Mouse (Mus musculus) urinary bladder, adult 2 months (tissue): ENCODE measurements around the gene Gm5458. TPM values are rescaled to one million over a fixed set of nuclear protein-coding genes. Genes with fewer than 3 reads are reported as not detected.
A peak's percentile ranks its signal among the peaks of the same experiment; 100 is the strongest.
"Not testable (repeated sequence)": the region's sequence is repeated elsewhere in the genome, so short reads cannot be mapped to it uniquely, and the experiment has no call there.

ENCODE experiments used
- DNase-seq: peaks from one replicate; pipeline ENCODE4 v3.0.0; 2022; ENCODE audit warnings: low spot score
- polyA plus RNA-seq: library from polyadenylated mRNA; depleted of rRNA; stranded (reverse); fragments of >200 nt; gene quantifications from 2 replicates; pipeline ENCODE4 v1.2.3, GENCODE M21; 2012; rRNA removed

The Gm5458 gene
- not detected in 2 replicates for polyA plus RNA-seq

DNA sequence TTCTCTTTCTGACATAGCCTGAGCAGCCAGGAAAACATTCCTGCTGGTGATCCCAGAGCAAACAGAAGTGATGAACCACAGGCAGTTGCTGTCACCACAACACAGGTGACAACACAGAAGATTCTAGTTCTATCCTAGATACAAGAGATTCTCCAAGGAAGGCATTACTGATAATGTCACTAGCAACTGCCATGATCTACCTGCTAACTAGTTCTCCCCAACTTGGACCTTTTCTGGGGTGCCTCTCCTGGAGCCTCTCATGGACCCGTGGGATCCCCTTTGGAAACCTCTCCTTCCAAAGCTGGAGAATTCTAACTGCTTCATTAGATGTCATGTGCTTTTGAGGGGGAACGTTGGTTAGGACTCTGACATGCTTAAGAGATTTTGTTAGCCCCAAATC is at the start of gene Gm5458:
Gene Gm5458 (minus strand): TSS at position 101 of the 400 bp plus-strand sequence.
- not testable (repeated sequence) for DNase-seq

DNA sequence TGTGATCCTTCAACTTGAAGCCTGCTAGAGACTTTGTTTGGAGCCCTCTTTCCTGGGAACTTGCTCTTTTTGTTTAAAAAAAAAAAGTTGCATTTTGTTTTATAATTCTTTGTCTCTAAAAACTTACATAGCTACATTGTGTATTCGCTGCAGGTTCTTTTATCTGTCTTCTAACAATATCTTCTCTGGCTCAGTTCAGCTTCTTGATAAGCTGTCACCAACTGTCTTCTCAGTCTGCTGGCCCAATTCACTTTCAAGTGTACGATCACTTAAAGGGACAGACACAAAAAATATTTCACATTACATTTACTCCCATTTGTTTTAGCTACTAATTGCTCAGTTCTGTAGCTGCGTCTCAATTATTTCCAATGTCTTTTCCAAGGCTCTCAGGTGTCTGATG is 43.9 kb upstream of the Gm5458 start:
- no peak for DNase-seq

DNA sequence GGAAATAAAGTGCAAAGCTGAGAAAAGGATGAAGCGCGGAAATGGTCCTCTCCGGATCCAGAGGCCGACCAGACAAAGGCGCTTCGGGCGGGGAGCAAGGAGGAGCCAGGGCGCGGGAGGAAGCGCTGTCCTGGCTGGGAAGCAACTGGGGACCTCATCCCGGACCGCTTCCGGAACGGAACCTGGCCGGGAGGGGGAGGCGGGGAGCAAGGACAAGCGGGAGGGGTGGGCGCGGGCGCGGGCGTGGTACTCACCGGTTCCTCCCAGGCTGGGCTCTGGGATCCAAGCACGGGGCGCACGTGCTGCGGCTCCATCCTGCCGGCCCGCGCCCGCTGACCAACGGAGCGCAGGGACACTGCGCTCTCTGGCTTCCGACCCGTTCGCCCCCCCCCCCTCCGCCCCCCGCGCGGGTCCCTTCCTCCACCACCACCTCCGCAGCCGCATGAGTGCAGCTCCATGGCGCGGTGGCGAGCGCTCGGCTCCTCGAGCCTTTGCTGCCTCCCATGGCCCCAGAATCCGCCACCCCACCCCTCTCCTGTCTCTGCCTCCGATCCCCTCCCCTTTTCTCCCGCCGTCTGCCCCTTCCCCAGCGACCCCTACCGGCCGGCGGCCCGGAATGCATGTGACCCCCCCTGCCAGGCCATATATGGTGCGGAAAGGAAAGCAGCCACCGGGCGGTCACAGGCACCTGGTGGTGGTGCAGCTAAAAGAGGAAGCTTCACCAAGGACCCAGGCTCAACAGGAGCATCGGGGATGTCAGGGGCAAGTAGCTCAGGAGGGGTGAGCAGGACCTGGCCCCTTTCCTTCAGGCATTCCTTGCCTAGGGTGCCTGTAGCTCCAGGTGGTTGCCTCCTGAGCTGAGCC is 17.3 kb downstream of the Gm5458 start, which contains the start of gene Gm2237:
Gene Gm2237 (minus strand): TSS at position 332 of the 864 bp plus-strand sequence.
- DNase-seq = peak; percentile 30

DNA sequence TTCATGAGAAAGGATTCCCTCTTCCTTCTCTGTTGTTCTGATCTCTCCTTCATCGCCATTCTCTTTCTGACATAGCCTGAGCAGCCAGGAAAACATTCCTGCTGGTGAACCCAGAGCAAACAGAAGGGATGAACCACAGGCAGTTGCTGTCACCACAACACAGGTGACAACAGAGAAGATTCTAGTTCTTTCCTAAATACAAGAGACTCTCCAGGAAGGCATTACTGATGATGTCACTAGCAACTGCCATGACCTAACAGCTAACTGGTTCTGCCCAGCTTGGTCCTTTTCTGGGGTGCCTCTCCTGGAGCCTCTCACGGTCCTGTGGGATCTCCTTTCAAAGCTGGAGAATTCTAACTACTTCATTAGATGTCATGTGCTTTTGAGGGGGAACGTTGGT is 52.5 kb downstream of the Gm5458 start, which contains the start of gene Gm2244:
Gene Gm2244 (minus strand): TSS at position 101 of the 400 bp plus-strand sequence.
- DNase-seq = not testable (repeated sequence)

Other genes with a start within 250 kb of the Gm5458 start
- not detected in 2 replicates for gene Gm21738, start 183.7 kb downstream of the Gm5458 start, polyA plus RNA-seq
- gene Gm2244, start 52.6 kb downstream of the Gm5458 start, polyA plus RNA-seq = 0.06 and 0.10 TPM in 2 replicates
- 10.8 and 15.2 TPM in 2 replicates for gene Gm2237, start 17.4 kb downstream of the Gm5458 start, polyA plus RNA-seq
- gene Nid2, start 148.7 kb upstream of the Gm5458 start, polyA plus RNA-seq = 9.0 and 12.6 TPM in 2 replicates
- 109 and 133 TPM in 2 replicates for gene Rtraf, start 221.2 kb upstream of the Gm5458 start, polyA plus RNA-seq